Mouse (Mus musculus) MEL (cell line): ENCODE results near the gene Trim67. TPM values are rescaled to one million over a fixed set of nuclear protein-coding genes. Genes with fewer than 3 reads are reported as not detected.

Experiments used
- DNase-seq: peaks from one replicate; pipeline ENCODE4 v3.0.0; 2011; ENCODE audit warnings: low read depth, low spot score
- H3K27ac ChIP-seq: 2 replicates; pipeline ENCODE4 v1.5.1; 2012; ENCODE audit warnings: low read depth, mild to moderate bottlenecking, control low read depth, low read length, moderate library complexity; ENCODE audit not compliant: control insufficient read depth
- H3K27me3 ChIP-seq, 2 experiments: fragments of 150-350 bp in 1 of 2; sonication (generic) in 1 of 2; 2 replicates each; pipeline ENCODE4 v1.6.1; 2012; ENCODE audit warnings: low read length in 2 of 2, mild to moderate bottlenecking in 2 of 2, improper control_type of control experiment in 1 of 2, moderate library complexity in 1 of 2; ENCODE audit not compliant: insufficient read depth in 2 of 2, control insufficient read depth in 1 of 2
- H3K36me3 ChIP-seq, 2 experiments: 2 replicates each; pipeline ENCODE4 v1.6.1; 2012 to 2014; ENCODE audit warnings: low read length in 2 of 2, improper control_type of control experiment in 1 of 2, inconsistent platforms in 1 of 2, mild to moderate bottlenecking in 1 of 2; ENCODE audit not compliant: insufficient read depth in 2 of 2, control insufficient read depth in 1 of 2
- H3K4me1 ChIP-seq, 2 experiments: fragments of 150-350 bp in 1 of 2; sonication (generic) in 1 of 2; 2 replicates each; pipeline ENCODE4 v1.6.1; 2012; ENCODE audit warnings: low read length in 2 of 2, improper control_type of control experiment in 1 of 2, mild to moderate bottlenecking in 1 of 2; ENCODE audit not compliant: insufficient read depth in 2 of 2, control insufficient read depth in 1 of 2
- H3K4me3 ChIP-seq, 2 experiments: fragments of 150-350 bp in 1 of 2; sonication (generic) in 1 of 2; 2 replicates each; pipeline ENCODE4 v1.5.1; 2012; ENCODE audit warnings: low read depth in 2 of 2, low read length in 2 of 2, mild to moderate bottlenecking in 2 of 2, moderate library complexity in 2 of 2, control low read depth in 1 of 2, improper control_type of control experiment in 1 of 2; ENCODE audit not compliant: control insufficient read depth in 1 of 2, insufficient read depth in 1 of 2
- H3K79me2 ChIP-seq: 2 replicates; pipeline ENCODE4 v1.6.1; 2012; ENCODE audit warnings: mild to moderate bottlenecking, low read length, moderate library complexity; ENCODE audit not compliant: control insufficient read depth, poor library complexity, insufficient read depth
- H3K9ac ChIP-seq: 2 replicates; pipeline ENCODE4 v1.6.1; 2012; ENCODE audit warnings: low read depth, mild to moderate bottlenecking, control low read depth, low read length, moderate library complexity; ENCODE audit not compliant: control insufficient read depth, poor library complexity, severe bottlenecking
- H3K9me3 ChIP-seq: fragments of 150-350 bp; sonication (generic); replicated peaks from 2 replicates; pipeline ENCODE4 v1.6.1; 2012; ENCODE audit warnings: mild to moderate bottlenecking, low read length, improper control_type of control experiment, moderate library complexity; ENCODE audit not compliant: insufficient read depth
- CHD2 ChIP-seq: IDR thresholded peaks from 2 replicates; pipeline ENCODE4 v1.6.1; 2011; ENCODE audit warnings: low read length, improper control_type of control experiment
- CTCF ChIP-seq, 3 experiments: IDR thresholded peaks in 2 of 3; conservative IDR thresholded peaks in 1 of 3; 2 replicates each; pipeline ENCODE4 v1.5.1; 2011 to 2012; ENCODE audit warnings: low read length in 3 of 3, low read depth in 2 of 3, mild to moderate bottlenecking in 2 of 3, improper control_type of control experiment in 1 of 3, inconsistent platforms in 1 of 3, mixed read lengths in 1 of 3, moderate library complexity in 1 of 3; ENCODE audit not compliant: control insufficient read depth in 1 of 3, insufficient read depth in 1 of 3, poor library complexity in 1 of 3, severe bottlenecking in 1 of 3
- ELF1 ChIP-seq: IDR thresholded peaks from 2 replicates; pipeline ENCODE4 v1.6.1; 2014; ENCODE audit warnings: low read depth, mild to moderate bottlenecking, inconsistent platforms, low read length, improper control_type of control experiment, moderate library complexity
- ETS1 ChIP-seq: IDR thresholded peaks from 2 replicates; pipeline ENCODE4 v1.6.1; 2012; ENCODE audit warnings: low read depth, mild to moderate bottlenecking, inconsistent platforms, low read length, improper control_type of control experiment, moderate library complexity
- GABPA ChIP-seq: IDR thresholded peaks from 2 replicates; pipeline ENCODE4 v1.6.1; 2012; ENCODE audit warnings: low read depth, mild to moderate bottlenecking, inconsistent platforms, low read length, improper control_type of control experiment, moderate library complexity
- GATA1 ChIP-seq: IDR thresholded peaks from 2 replicates; pipeline ENCODE4 v1.6.1; 2011; ENCODE audit warnings: low read depth, low read length, improper control_type of control experiment
- HCFC1 ChIP-seq: IDR thresholded peaks from 2 replicates; pipeline ENCODE4 v1.6.1; 2012; ENCODE audit warnings: low read depth, mild to moderate bottlenecking, inconsistent platforms, low read length, improper control_type of control experiment, moderate library complexity
- JUND ChIP-seq: IDR thresholded peaks from 2 replicates; pipeline ENCODE4 v1.6.1; 2011; ENCODE audit warnings: low read depth, mild to moderate bottlenecking, improper control_type of control experiment, low read length
- KAT2A ChIP-seq: conservative IDR thresholded peaks from 2 replicates; pipeline ENCODE4 v1.6.1; 2012; ENCODE audit warnings: low read depth, low read length, improper control_type of control experiment, inconsistent platforms
- MAX ChIP-seq: IDR thresholded peaks from 2 replicates; pipeline ENCODE4 v1.6.1; 2011; ENCODE audit warnings: low read length, improper control_type of control experiment
- MEF2A ChIP-seq: IDR thresholded peaks from 2 replicates; pipeline ENCODE4 v1.6.1; 2014; ENCODE audit warnings: low read depth, mild to moderate bottlenecking, inconsistent platforms, low read length, improper control_type of control experiment; ENCODE audit not compliant: poor library complexity, insufficient replicate concordance, severe bottlenecking; ENCODE audit errors: extremely low read depth
- MXI1 ChIP-seq: IDR thresholded peaks from 2 replicates; pipeline ENCODE4 v1.6.1; 2011; ENCODE audit warnings: mild to moderate bottlenecking, low read depth, low read length, improper control_type of control experiment
- MYB ChIP-seq: IDR thresholded peaks from 2 replicates; pipeline ENCODE4 v1.6.1; 2011; ENCODE audit warnings: mild to moderate bottlenecking, low read depth, low read length, improper control_type of control experiment
- POLR2AphosphoS2 ChIP-seq: IDR thresholded peaks from 2 replicates; pipeline ENCODE4 v1.6.1; 2011; ENCODE audit warnings: low read length, improper control_type of control experiment
- RCOR1 ChIP-seq: IDR thresholded peaks from 2 replicates; pipeline ENCODE4 v1.6.1; 2012; ENCODE audit warnings: low read depth, mild to moderate bottlenecking, inconsistent platforms, low read length, improper control_type of control experiment
- SIN3A ChIP-seq: IDR thresholded peaks from 2 replicates; pipeline ENCODE4 v1.6.1; 2012; ENCODE audit warnings: low read length, improper control_type of control experiment, inconsistent platforms
- TAL1 ChIP-seq: IDR thresholded peaks from 2 replicates; pipeline ENCODE4 v1.6.1; 2012; ENCODE audit warnings: mild to moderate bottlenecking, inconsistent platforms, low read length, moderate library complexity, mixed read lengths
- UBTF ChIP-seq: IDR thresholded peaks from 2 replicates; pipeline ENCODE4 v1.6.1; 2012; ENCODE audit warnings: low read depth, mild to moderate bottlenecking, inconsistent platforms, low read length, improper control_type of control experiment, moderate library complexity, borderline replicate concordance; ENCODE audit not compliant: insufficient read depth
- polyA plus RNA-seq, 2 experiments: library from polyadenylated mRNA; stranded (reverse) in 1 of 2; unstranded in 1 of 2; fragments of >175 nt in 1 of 2; fragments of >200 nt in 1 of 2; gene quantifications; 2 replicates each; pipeline versions ENCODE4 v1.2.1 to v1.2.4; 2012; ENCODE audit warnings: low replicate concordance in 2 of 2, low read depth in 1 of 2; ENCODE audit not compliant: insufficient read length in 2 of 2, insufficient read depth in 1 of 2, missing spikeins in 1 of 2
- total RNA-seq: library from RNA; depleted of rRNA; stranded (reverse); fragments of 300-350 nt; gene quantifications from 2 replicates; pipeline ENCODE4 v1.2.3, GENCODE M21; 2012

Trim67 gene
- total and polyA plus RNA-seq, 3 experiments, result 0.06 TPM; not detected in 2

DNA sequence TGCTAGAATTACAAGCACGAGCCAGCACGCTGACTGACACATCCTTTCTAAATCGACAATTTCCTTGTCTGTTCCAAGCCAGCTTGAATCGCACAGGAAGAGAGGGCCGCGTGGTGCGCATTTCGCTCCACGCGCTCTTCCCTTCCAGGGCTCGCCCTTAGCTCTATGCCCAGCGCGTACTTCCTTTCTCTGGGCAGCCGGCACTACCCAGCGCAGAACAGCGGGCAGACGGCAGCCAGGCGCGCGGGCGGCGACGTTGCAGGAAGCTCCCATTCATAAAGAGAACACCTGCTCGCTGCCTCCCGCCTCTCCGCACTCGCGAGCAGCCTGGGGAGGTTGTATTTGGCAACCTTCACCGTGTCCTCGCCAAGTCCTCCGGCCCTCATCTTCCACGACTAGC is 706 bp upstream of the Trim67 start (continued):
- TF ChIP-seq ETS1 (no peak), MXI1 (no peak), SIN3A (no peak), RCOR1 (no peak)

DNA sequence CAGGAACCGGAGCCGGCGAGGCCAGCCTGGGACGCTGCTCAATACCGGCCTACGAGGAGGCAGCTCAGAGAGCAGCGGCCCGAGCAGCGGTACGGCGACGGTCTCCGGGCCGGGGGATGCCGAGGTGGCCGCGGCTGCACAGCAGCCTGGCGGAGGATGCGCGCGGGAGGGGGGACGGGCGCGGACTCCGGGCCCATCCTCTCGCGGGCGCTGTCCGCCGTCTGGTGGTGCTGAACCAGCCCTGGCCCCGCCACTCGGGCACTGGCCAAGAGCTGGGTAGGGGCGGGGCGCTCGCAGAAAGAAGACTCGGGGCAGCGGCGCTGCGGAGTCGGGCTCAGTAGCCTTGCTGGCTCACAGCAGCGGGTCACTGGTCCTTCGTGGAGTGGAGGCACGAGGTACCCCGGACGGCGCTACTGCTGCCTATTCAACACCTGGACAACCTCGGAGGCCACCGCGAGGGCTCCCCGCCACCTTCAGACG is 320 bp downstream of the Trim67 start:
- H3K9ac ChIP-seq, result no peak overlapping the region
- DNase-seq, result no peak
- H3K36me3 ChIP-seq, result peaks cover 0 to 4% of the 10 kb centered on the region in 2 experiments; a peak in 2 of 4 replicates
- H3K9me3 ChIP-seq, result no peaks in the 10 kb centered on the region
- H3K4me3 ChIP-seq, result no peak overlapping the region
- H3K27ac ChIP-seq, result no peak overlapping the region
- no peaks in the 10 kb centered on the region for H3K27me3 ChIP-seq
- no peaks in the 10 kb centered on the region for H3K79me2 ChIP-seq
- H3K4me1 ChIP-seq, result peaks cover 0 to 16% of the 10 kb centered on the region in 2 experiments; a peak in 2 of 4 replicates
- TF ChIP-seq MEF2A (no peak), ELF1 (no peak), GABPA (no peak), MAX (no peak), SIN3A (no peak), POLR2AphosphoS2 (no peak), MXI1 (no peak)

DNA sequence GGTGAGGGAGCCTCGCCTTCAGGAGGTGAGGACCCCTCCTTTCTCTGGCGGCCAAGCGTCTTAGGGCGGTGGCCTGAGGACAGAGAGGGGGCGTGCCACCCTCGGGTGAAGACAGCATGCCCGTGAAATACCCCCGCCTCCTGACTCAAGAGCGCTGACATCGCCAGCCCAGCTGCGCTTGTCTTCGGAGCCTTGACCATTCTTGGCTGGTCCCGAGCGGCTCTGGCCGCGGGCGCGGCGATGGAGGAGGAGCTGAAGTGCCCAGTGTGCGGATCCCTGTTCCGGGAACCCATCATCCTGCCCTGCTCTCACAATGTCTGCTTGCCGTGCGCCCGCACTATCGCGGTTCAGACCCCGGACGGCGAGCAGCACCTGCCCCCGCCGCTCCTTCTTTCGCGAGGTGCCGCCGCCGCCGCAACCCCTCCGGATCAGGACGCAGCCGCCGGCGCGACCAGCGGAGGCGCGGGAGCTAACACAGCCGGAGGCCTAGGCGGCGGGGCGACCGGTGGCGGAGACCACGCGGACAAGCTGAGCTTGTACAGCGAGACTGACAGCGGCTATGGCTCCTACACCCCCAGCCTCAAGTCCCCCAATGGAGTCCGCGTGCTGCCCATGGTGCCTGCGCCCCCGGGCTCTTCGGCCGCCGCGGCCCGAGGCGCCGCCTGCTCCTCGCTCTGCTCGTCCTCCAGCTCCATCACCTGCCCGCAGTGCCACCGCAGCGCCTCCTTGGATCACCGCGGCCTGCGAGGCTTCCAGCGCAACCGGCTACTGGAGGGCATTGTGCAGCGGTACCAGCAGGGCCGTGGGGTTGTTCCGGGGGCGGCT is 981 bp downstream of the Trim67 start:
- no peak overlapping the region for H3K9ac ChIP-seq
- no peaks in the 10 kb centered on the region for H3K9me3 ChIP-seq
- DNase-seq, result no peak
- H3K4me3 ChIP-seq, result no peak overlapping the region
- peaks cover 0 to 13% of the 10 kb centered on the region in 2 experiments; a peak in 2 of 4 replicates for H3K4me1 ChIP-seq
- H3K79me2 ChIP-seq, result no peaks in the 10 kb centered on the region
- no peak overlapping the region for H3K27ac ChIP-seq
- TF ChIP-seq CTCF (IDR thresholded peaks at IDR 0.05 in 2 of 3, conservative IDR thresholded peaks at IDR 0.05 in 1 of 3; ENCODE audit: control insufficient read depth in 1 of 3, insufficient read depth in 1 of 3, low read depth in 2 of 3, low read length in 3 of 3, poor library complexity in 1 of 3, severe bottlenecking in 1 of 3) (no peak), UBTF (no peak), MYB (no peak), CHD2 (no peak), HCFC1 (no peak), GATA1 (no peak), KAT2A (no peak), JUND (no peak), TAL1 (no peak)
- no peaks in the 10 kb centered on the region for H3K27me3 ChIP-seq
- peaks cover 0 to under 1% of the 10 kb centered on the region in 2 experiments; a peak in 2 of 4 replicates for H3K36me3 ChIP-seq
